Mouse (Mus musculus) left cerebral cortex, adult 8-10 months (tissue): ENCODE measurements around the gene Fermt1. TPM values are rescaled to one million over a fixed set of nuclear protein-coding genes. Genes with fewer than 3 reads are reported as not detected.

Experiments used
- DNase-seq, 2 experiments: peaks; one replicate each; pipeline ENCODE4 v3.0.0; 2022; ENCODE audit warnings: low spot score in 2 of 2
- total RNA-seq, 4 experiments: library from RNA; stranded (reverse); gene quantifications; 2 replicates each; pipeline ENCODE4 v1.2.4; 2022

Fermt1 gene
- total RNA-seq, 4 experiments from 2014 or later = 0.82 to 2.1 (median 1.2) TPM

GRCm38 (mm10) chr2:132922076-132922873, 23.4 kb downstream of the Fermt1 start:
- DNase-seq = no peak

GRCm38 (mm10) chr2:132914785-132915184, 30.9 kb downstream of the Fermt1 start:
- peak in 1 of 2 experiments; percentile 48 for DNase-seq

GRCm38 (mm10) chr2:132906763-132907162, 38.9 kb downstream of the Fermt1 start:
- no peak for DNase-seq

- DNase-seq = no peak
Observed at GRCm38 (mm10) chr2:132904961-132905360, 40.7 kb downstream of the Fermt1 start.

- DNase-seq = peak in 1 of 2 experiments; percentile 40
Observed at GRCm38 (mm10) chr2:132903498-132903897, 42.2 kb downstream of the Fermt1 start.

GRCm38 (mm10) chr2:132902056-132902455, 43.6 kb downstream of the Fermt1 start:
- DNase-seq = no peak

- DNase-seq = no peak
Observed at GRCm38 (mm10) chr2:132901636-132902035, 44.1 kb downstream of the Fermt1 start.

GRCm38 (mm10) chr2:132900596-132900995, 45.1 kb downstream of the Fermt1 start:
- no peak for DNase-seq

GRCm38 (mm10) chr2:132898211-132898610, 47.5 kb downstream of the Fermt1 start:
- no peak for DNase-seq

- DNase-seq = no peak
Observed at GRCm38 (mm10) chr2:132893826-132894225, 51.9 kb downstream of the Fermt1 start.

- DNase-seq = no peak
Observed at GRCm38 (mm10) chr2:132885312-132885711, 60.4 kb downstream of the Fermt1 start.

- DNase-seq = no peak
Observed at GRCm38 (mm10) chr2:132884303-132884967, 61.3 kb downstream of the Fermt1 start.

- no peak for DNase-seq
Observed at GRCm38 (mm10) chr2:132880844-132881645, 64.7 kb downstream of the Fermt1 start, which contains the start of gene Lrrn4. Lrrn4 (minus strand) TSS chr2:132880891.

- no peak for DNase-seq
Observed at GRCm38 (mm10) chr2:132879261-132880044, 66.3 kb downstream of the Fermt1 start.

- no peak for DNase-seq
Observed at GRCm38 (mm10) chr2:132876991-132877390, 68.7 kb downstream of the Fermt1 start.

- DNase-seq = no peak
Observed at GRCm38 (mm10) chr2:132873657-132874326, 71.9 kb downstream of the Fermt1 start.

GRCm38 (mm10) chr2:132871663-132872062, 74.0 kb downstream of the Fermt1 start:
- no peak for DNase-seq

GRCm38 (mm10) chr2:132870286-132870685, 75.4 kb downstream of the Fermt1 start:
- no peak for DNase-seq

- DNase-seq = no peak
Observed at GRCm38 (mm10) chr2:132869682-132870081, 76.0 kb downstream of the Fermt1 start.

GRCm38 (mm10) chr2:132867521-132867920, 78.2 kb downstream of the Fermt1 start:
- DNase-seq = no peak
